Mouse (Mus musculus): ENCODE results near the gene Cbln3. TPM values are rescaled to one million over a fixed set of nuclear protein-coding genes. Genes with fewer than 3 reads are reported as not detected.
A peak's percentile ranks its signal among the peaks of the same experiment; 100 is the strongest.

Cbln3 gene
- total RNA-seq, 2 experiments from 2014 or later: not detected

DNA sequence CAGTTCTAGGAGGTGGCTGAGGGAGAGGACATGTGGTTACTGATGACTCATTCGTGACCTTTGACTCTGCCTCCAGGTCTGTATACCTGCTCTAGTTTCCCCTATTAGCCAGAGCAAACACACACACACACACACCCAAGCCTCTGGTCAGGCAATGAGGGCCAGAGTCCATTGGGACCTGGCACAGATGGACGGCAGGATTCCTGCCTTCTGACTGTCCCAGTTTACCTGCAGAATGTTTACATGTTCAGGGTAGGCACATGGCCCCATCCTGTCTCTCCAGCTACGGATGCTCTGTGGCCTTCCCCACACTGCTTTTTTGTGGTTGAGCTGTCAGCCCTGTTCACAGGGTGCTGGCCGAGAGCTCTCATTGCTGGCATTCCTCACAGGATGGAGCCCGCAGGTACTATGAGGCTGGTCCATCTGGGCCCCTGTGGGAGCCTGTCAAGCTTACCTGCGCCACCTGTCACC lies 2.0 kb downstream of the Cbln3 start:
- no peak for DNase-seq
- intact Hi-C loops (cut with DNase I): no loop called here

DNA sequence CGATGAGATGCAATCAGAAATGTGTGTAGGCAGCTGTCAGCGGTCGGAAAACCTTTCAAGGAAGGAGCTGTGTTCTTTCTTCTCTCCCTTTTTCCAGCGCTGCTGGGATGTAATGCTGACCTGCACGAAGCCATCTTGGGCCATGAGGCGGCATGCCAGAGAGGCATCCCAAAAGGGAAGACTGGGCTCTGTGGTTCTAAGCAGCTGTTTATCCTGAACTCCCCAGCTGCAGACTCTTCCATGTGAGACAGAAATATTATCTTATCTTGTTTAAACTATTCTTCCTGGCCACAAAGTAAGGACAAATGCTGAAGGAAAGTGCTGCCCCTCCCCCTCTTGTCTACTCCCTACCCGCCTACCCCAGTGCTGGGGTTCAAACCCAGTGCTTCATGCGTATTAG lies 3.2 kb downstream of the Cbln3 start:
- intact Hi-C loops (cut with DNase I): no loop called here
- DNase-seq: no peak

DNA sequence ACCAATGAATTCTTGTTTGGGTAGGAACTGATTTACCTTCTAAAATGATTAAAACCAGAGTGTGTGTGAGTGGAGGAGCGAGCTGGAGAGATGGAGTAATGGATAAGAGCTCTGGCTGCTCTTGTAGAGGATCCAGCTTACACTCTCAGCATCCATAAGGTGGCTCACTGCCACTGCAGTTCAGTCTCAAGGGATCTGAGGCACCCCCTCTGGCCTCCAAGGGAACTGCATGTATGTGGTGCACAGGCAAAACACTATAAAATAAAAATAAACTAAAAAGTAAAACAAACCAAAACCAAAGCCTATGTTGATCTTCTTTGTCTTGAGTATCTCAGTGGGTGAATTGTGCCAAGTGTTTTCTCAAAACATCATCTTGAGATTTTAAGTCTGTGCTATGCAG lies 4.6 kb downstream of the Cbln3 start:
- intact Hi-C loops (cut with DNase I): no loop called here
- DNase-seq: no peak

DNA sequence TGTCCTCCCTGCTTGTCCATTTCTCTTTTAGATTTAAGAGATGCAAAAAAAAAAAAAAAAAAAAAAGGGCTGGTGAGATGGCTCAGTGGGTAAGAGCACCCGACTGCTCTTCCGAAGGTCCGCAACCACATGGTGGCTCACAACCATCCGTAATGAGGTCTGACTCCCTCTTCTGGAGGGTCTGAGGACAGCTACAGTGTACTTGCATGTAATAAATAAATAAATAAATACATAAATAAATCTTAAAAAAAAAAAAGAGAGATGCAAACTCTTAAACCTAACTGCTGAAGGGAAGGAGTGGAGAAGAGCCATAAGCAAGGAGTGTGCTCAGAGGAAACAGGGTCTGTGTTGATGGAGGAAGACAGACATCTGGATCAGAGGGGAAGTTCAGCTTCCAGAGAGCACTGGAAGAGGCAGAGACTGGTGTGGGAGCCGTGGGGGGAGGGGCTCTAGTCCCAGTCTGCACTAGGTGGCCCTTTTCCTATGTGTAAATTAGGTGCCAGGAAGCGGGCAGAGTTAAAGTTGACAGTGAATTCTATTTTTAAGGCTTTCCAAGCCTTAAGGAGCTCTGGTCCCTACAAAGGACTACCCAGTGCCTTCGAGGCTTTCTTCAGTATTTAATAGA lies 5.8 kb downstream of the Cbln3 start:
- intact Hi-C loops (cut with DNase I): no loop called here
- no peak for DNase-seq

DNA sequence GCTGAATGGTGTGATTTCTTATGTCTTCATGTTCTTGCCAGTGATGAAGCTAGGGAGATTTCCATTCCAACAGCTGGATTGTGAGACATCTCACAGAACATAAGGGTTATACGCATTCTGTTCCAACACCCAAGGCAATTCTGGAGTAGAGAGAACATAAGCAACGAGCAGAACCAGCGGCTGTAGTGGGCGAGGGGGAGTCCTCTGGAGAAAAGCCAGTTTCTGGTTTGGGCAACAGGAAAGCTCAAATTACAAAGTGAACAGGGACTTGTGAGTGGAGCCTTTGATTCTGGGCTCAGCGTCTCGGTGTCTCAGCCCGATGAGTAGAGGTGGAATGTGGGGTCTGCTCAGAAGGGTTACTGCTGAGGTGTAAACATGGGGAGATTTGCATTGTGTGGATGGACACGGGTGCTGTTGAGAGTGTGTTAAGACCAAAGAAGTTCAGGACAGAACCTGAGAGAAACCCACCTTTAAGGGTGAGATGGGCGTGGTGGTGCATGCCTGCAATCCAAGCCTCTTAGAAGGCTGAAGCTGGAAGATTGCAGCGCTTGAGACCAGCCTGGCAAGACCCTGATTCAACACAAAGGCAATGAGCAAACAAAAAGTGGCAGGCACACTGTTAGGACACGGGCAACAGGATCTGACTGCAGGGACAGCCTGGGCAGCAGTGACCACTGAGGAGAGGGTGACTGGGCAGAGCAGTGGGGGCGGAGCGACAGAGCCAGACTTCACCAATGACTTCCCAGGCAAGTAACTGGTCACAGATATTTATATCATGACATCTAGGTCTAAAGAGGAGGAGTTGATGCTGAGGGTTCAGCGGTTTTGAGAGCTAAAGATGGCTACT lies 6.5 kb downstream of the Cbln3 start:
- no peak for DNase-seq
- intact Hi-C loops (cut with DNase I): no loop called here

DNA sequence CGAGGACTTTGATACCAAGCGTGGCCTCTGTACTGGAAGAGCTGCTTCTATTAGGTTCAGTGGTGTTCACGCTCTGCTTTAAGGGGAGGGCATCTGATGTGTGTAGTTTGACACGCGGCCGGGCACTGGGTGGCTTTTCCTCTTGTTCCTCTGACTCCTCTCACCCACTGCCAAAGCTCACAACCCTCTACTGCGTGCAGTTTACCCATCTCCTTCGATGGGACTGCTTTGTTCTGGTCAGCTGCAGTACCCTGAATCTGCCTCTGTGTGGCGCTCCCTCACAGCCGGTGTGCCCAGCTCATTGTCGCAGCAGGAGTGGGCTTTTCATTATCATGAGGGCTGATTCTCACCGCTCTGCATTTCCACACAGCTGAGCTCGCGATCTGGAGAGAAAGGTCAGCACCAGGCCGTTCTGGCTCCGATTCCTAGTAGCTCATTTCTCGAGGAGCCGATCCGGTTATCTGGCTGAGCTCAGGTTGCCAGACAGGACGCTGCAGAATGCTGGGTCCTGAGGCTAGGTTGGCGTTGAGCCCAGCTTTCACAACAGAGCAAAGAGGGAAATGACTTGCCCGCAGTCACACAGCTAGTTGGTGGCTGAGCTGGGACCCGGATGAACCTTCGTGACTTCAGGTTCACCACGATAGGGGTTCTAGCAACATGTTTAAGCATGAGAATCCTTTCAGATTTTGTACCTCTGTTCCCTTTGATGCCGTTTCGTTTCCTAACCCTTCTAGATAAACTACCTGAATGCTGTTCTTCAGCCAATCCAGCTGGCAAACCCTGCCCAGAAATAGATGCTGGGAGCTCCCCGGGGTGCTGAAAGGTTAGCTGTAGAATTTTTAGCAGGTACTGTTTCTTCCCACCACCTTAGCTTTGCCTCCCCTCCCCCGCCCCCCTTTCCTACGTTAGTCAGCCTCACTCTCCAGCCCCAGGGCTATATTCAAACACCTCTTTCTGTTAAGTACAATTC lies 10.2 kb downstream of the Cbln3 start:
- intact Hi-C loops (cut with DNase I): loop anchor here (2.0 kb wide), 1 partner anchor 45 kb away; no protein-coding TSS in a partner anchor
- peak; percentile 68 to 73 for DNase-seq

DNA sequence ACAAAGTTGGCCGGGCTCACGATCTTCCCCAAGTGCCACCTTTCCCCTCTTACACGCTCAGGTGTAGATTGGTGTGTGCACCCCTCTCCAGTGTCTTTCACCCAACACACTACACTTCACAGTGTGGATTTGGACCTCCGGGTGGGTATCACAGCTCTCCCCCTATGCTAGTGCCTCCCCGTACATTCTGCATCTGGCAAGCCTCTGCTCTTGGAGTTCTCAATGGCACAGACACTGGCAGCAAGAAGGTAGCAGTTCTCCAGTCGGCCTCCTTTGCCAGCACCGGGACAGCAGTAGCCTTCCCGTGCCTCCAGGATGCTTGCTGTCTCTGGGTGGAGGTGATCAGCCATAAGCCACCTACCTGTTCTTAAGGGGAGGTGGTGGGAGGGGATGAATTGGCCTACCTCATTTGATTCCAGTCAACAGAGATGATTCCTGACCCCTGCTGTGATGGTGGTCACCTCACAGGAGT lies 10.9 kb downstream of the Cbln3 start:
- intact Hi-C loops (cut with DNase I): loop anchor here (2.0 kb wide), 1 partner anchor 46 kb away; no protein-coding TSS in a partner anchor
- DNase-seq: no peak

DNA sequence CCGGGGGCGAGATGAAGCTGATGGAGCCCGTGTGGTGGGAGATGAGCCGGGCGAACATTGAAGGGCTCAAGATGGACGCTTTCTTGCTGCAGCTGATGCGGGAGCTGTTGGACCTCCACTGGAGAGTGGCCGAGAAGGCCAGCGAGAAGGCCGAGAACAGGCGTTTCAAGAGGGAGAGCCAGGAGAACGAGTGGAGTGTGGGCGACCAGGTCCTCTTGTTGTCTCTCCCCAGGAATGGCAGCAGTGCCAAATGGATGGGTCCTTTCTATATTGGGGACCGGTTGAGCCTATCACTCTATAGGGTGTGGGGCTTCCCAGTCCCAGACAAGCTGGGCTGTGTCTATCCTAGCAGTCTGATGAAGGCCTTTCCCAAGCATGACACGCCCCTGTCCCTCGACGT lies 11.6 kb downstream of the Cbln3 start:
- intact Hi-C loops (cut with DNase I): loop anchor here (2.0 kb wide), 1 partner anchor 46 kb away; no protein-coding TSS in a partner anchor
- no peak for DNase-seq

DNA sequence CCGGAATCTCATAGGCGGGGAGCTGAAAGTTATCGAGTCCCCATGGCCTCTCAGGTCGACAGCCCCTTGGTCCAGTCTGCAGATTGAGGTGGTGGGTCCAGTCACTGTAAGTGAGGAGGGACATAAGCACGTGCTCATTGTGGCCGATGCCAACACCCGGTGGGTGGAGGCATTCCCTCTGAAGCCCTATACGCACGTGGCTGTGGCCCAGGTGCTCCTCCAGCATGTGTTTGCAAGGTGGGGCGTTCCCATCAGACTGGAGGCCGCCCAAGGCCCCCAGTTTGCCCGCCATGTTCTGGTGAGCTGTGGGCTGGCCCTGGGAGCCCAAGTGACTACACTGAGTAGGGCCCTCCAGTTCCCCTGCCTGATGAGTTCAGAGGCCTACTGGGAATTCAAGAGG lies 12.2 kb downstream of the Cbln3 start:
- no peak for DNase-seq
- intact Hi-C loops (cut with DNase I): loop anchor here (2.0 kb wide), 1 partner anchor 47 kb away; no protein-coding TSS in a partner anchor

DNA sequence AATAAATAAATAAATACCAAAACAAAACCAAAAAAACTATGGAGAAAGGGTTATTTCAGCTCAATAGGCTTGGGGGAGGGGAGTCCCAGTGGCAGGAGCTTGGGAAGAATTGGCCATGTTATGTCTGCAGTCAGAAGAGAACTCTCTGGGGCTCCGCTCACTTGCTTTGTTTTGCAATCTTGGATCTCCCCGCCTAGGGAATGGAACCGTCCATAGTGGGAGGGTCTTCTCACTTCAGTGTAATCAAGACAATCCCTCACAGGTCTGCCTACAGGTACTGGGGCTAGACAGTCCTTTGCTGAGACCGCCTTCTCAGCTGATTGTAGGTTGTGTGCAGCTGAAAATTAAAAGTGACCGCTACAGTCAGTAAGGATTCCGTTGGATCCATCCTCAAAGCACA lies 14.7 kb downstream of the Cbln3 start:
- no peak for DNase-seq
- intact Hi-C loops (cut with DNase I): no loop called here

DNA sequence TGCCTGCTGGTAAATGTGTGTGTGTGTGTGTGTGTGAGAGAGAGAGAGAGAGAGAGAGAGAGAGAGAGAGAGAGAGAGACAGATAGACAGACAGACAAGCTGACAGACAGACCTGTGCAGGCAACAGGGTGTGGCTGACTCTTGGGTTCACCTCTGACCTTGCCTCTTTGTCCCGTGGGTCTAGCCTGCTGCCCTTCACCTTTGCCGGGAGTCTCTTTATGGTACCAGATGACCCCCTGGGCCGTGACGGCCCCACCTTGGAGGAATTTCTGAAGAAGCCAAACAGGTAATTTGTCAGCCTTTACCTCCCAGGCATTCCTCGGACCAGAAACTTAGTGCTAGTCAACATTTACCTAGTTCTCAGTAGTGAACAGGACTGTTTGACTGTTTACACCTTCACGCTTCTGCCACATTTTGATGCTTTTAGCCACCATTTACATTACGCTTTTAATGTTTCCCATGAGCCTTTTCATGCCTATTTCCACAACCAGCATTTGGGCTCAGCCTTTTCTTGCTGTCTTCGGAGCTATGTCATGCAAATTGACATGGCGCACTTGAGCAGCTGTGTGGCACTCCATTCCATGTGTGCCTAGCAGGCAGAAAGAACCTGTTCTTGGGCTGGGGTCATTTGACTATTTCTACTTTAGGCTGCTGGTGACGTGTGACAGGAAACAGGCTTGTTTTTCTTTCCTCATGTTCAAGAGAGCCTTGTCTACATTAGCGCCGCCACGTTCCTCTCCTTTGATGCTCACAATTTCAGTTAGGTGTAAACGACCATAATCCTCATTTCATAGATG lies 15.8 kb downstream of the Cbln3 start:
- DNase-seq: no peak
- intact Hi-C loops (cut with DNase I): no loop called here

DNA sequence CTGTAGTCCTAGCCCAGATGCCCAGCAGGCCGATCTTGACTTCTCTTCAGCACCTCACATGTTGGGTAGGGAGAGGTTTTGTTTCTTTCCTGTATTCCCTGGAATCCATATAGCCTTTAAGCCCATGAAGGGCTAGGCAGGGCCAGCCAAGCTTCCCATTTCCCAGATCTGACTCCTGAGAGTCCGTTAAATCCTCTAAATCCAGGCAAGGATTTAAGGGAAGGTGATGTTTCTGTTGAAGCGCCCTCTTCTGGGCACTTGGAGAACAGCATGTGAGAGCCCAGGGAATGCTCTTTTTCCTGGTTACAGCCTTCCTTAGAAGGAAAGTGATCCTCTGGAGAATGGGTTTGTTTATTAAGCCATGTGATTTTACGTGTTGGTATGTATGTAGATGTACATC lies 17.2 kb downstream of the Cbln3 start:
- intact Hi-C loops (cut with DNase I): no loop called here
- DNase-seq: peak in 1 of 2 experiments; percentile 41

DNA sequence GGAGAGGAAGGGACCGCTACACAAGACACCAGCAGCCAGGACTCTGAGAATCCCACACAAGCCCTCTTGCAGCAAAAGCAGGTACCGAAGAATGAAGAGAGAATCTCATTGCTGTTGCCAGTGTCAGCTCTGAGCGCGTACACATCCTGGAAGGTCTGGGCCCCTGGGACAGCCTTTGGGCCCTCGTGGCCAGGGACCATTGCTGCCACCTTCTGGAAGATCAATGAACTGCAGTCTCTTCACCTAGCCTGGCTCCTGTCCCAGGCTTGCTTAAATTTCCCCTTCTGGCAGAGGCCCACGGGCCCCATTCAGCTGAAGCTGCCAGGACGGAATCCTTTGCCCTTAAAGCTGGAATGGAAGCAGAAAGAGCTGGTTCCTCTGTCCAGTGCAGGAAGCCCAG lies 20.4 kb downstream of the Cbln3 start:
- intact Hi-C loops (cut with DNase I): loop anchor here (2.0 kb wide), 2 partner anchors 41 to 83 kb away; partner anchors contain the start of gene Nfatc4
- DNase-seq: peak; percentile 64 to 66

DNA sequence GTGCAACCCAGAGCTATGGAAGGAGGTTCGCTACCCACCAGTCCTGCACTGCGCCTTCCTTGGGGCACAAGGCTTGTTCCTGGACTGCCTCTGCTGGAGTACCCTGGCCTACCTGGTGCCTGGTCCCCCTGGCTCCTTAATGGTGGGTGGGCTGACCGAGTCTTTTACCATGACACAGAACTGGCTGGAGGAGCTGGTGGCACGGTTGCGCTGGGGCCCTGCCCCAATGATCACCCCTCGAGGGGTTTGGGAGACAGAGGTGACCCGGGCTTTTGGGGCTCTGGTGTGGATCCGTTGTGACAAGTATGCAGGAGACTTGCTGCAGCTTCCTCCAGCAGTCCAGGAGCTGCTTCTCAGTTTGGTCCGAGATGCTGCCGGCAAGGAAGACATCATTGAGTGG lies 21.2 kb downstream of the Cbln3 start:
- DNase-seq: no peak
- intact Hi-C loops (cut with DNase I): loop anchor here (2.0 kb wide), 2 partner anchors 40 to 82 kb away; partner anchors contain the start of gene Nfatc4

DNA sequence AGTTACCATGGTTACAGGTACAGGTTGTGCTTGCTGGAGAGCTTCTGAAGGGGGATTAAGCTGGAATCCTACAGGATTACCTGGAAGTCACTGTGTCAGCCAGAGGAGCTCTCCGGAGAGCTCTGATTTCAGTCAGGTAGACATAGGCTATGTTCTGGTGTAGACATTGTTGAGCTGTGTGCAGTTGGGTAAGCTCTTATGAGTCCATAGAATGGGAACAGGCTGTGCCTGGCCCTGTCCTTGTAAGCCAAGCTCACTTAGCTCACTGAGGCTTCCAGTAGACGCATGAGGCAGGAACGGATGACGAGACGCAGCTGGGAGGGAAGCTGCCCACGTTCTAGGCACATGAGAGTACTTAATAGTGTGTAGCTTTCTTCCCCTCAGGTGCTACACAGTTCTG lies 22.0 kb downstream of the Cbln3 start:
- no peak for DNase-seq
- intact Hi-C loops (cut with DNase I): loop anchor here (2.0 kb wide), 2 partner anchors 39 to 81 kb away; partner anchors contain the start of gene Nfatc4

DNA sequence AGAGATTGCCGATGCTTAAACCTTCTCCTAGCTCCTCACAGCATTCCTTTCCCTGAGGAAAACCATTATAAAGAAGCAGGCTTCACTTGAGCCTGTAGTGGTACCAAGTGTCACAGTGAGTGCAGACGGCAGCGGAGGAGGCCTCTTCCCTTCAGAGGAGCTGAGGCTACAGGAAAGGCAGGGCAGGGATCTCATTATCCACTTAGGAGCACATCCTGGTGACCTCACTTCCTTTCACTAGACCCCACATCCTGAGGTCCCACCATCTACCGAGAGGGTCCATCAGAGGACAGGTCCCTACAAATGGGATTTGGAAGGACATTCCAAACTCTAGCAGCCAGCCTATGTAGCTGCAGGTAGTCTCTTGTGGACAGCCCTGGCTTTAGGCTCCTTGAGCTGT lies 26.6 kb downstream of the Cbln3 start:
- no peak for DNase-seq
- intact Hi-C loops (cut with DNase I): no loop called here

DNA sequence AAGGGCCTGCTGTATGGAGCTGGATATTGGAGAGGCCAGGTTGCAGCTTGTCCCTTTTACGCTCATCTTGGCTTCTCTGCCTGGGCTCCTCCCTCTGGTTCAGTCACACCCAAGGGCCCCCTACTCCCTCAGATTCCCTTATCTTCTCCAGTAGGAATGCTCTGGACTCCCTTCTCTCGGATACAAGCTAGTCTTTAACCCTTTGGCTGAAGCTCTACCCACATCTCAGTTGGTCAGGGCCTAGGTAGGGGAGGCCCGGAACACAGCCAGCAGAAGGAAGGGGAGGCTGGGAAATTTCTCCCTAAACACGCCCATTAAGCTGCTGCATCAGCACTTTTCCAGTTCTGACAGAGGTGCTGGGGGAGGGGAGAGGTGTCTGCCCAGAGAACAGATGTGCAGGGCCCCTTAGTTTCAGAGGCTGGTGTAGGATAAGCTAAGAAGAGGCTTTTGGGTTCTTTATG lies 29.1 kb downstream of the Cbln3 start:
- intact Hi-C loops (cut with DNase I): no loop called here
- DNase-seq: no peak

DNA sequence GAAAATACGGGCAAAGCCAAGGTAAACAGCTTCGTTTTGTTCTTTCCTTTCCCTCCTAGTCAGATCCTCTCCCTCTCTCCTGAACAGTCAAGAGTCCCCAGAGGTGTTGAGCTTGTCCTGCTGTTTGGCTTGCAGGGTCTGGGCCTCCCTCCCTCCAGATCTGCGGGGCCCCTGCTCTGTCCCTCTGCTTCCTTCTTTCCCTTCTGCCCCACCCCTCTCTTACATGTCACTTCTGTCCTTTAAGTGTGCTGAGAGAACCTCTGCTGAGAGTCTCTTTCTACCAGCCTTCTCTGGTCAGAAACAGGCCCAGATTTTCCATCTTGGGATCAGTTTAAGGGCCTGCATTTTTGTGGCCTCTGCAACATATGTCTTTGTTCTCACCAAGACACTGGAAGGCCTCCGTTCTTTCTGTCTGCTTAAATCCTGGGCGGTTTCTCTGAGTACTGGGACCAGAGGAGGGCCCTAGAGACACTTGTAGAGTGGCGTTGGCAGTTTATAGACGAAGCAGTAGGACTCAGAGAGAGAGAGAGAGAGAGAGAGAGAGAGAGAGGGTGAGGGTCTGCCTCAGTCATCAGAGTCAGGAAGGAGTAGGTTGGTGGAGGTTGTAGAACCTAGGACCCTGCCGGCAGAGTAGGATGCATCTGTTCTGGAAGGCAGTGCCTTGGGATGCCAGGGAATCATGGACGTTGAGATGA lies 29.6 kb downstream of the Cbln3 start:
- no peak for DNase-seq
- intact Hi-C loops (cut with DNase I): no loop called here

Measured in gastrocnemius, postnatal 36 days (tissue).